Mouse (Mus musculus): ENCODE data around the gene Olfr1357. TPM values are rescaled to one million over a fixed set of nuclear protein-coding genes. Genes with fewer than 3 reads are reported as not detected.

Gene Olfr1357
- total and polyA plus RNA-seq, 3 experiments: not detected

DNA sequence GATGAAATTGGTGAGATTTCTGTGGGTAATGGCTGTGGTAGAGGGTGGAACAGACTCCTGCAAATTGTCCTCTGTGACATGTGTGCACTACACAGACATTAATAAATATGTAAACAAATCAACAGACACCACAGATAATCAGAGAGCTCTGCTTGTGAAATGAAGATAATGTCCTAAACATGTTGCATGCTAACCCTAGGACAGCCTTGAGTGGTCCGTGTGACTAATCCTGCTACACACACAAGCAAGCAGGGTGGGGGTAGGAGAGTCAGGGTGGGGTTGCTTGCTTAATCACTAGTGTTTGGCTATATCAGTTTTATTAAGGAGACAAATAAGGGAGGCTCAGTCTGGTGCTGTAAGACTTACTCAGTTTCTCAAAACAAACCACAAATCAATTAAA, 43.3 kb upstream of the Olfr1357 start:
- Histone ChIP-seq H3K79me2 (ENCODE audit: control insufficient read depth, insufficient read depth, low read length, poor library complexity) (no peaks in the 10 kb centered on the region), H3K27ac (ENCODE audit: control insufficient read depth, low read depth, low read length) (no peak overlapping the region), H3K4me1 (ENCODE audit: control insufficient read depth in 1 of 2, insufficient read depth in 2 of 2, low read length in 2 of 2) (no peaks in the 10 kb centered on the region), H3K36me3 (ENCODE audit: control insufficient read depth in 1 of 2, insufficient read depth in 2 of 2, low read length in 2 of 2) (no peaks in the 10 kb centered on the region), H3K4me3 (ENCODE audit: control insufficient read depth in 1 of 2, insufficient read depth in 1 of 2, low read depth in 2 of 2, low read length in 2 of 2) (no peak overlapping the region), H3K27me3 (ENCODE audit: control insufficient read depth in 1 of 2, insufficient read depth in 2 of 2, low read length in 2 of 2) (no peaks in the 10 kb centered on the region), H3K9ac (ENCODE audit: control insufficient read depth, low read depth, low read length, poor library complexity, severe bottlenecking) (no peak overlapping the region), H3K9me3 (replicated peaks; ENCODE audit: insufficient read depth, low read length) (no peaks in the 10 kb centered on the region)
- no peak for DNase-seq (ENCODE audit: low read depth, low spot score)
- TF ChIP-seq EP300 (IDR thresholded peaks at IDR 0.05; ENCODE audit: low read depth in 1 of 2, low read length in 2 of 2): no peak
- no peak for TF ChIP-seq TBP (IDR thresholded peaks at IDR 0.05; ENCODE audit: low read depth, low read length)
- TF ChIP-seq SMC3 (IDR thresholded peaks at IDR 0.05; ENCODE audit: low read depth, low read length): no peak
- no peak for TF ChIP-seq ZKSCAN1 (IDR thresholded peaks at IDR 0.05; ENCODE audit: low read depth, low read length)
- no peak for TF ChIP-seq GABPA (IDR thresholded peaks at IDR 0.05; ENCODE audit: low read depth, low read length)
- no peak for TF ChIP-seq MYB (IDR thresholded peaks at IDR 0.05; ENCODE audit: low read depth, low read length)
- no peak for TF ChIP-seq MAFK (IDR thresholded peaks at IDR 0.05; ENCODE audit: borderline replicate concordance, low read depth, low read length)

GRCm38 (mm10) chr10:78632311-78632710, 14.4 kb upstream of the Olfr1357 start:
- H3K4me1 ChIP-seq (ENCODE audit: control insufficient read depth in 1 of 2, insufficient read depth in 2 of 2, low read length in 2 of 2): no peaks in the 10 kb centered on the region
- no peak overlapping the region for H3K4me3 ChIP-seq (ENCODE audit: control insufficient read depth in 1 of 2, insufficient read depth in 1 of 2, low read depth in 2 of 2, low read length in 2 of 2)
- H3K27ac ChIP-seq (ENCODE audit: control insufficient read depth, low read depth, low read length): no peak overlapping the region
- no peaks in the 10 kb centered on the region for H3K9me3 ChIP-seq (replicated peaks; ENCODE audit: insufficient read depth, low read length)
- peaks cover 0 to 2% of the 10 kb centered on the region in 2 experiments; a peak in 2 of 4 replicates for H3K27me3 ChIP-seq (ENCODE audit: control insufficient read depth in 1 of 2, insufficient read depth in 2 of 2, low read length in 2 of 2)
- no peak overlapping the region for H3K9ac ChIP-seq (ENCODE audit: control insufficient read depth, low read depth, low read length, poor library complexity, severe bottlenecking)
- no peak for TF ChIP-seq MEF2A (IDR thresholded peaks at IDR 0.05; ENCODE audit: extremely low read depth, insufficient replicate concordance, low read depth, low read length, poor library complexity, severe bottlenecking)
- no peak for TF ChIP-seq TBP (IDR thresholded peaks at IDR 0.05; ENCODE audit: low read depth, low read length)
- TF ChIP-seq MAX (IDR thresholded peaks at IDR 0.05; ENCODE audit: low read length): no peak
- TF ChIP-seq ZC3H11A (IDR thresholded peaks at IDR 0.05; ENCODE audit: low read depth, low read length): peak; percentile 20; the same call in 1 of the 2 replicates
- TF ChIP-seq TAL1 (IDR thresholded peaks at IDR 0.05; ENCODE audit: low read length): no peak
- no peak for TF ChIP-seq POLR2AphosphoS5 (IDR thresholded peaks at IDR 0.05; ENCODE audit: borderline replicate concordance, low read depth, low read length)
- TF ChIP-seq USF2 (IDR thresholded peaks at IDR 0.05; ENCODE audit: borderline replicate concordance in 1 of 2, insufficient read depth in 1 of 2, low read depth in 1 of 2, low read length in 2 of 2): no peak
- TF ChIP-seq TCF12 (IDR thresholded peaks at IDR 0.05; ENCODE audit: low read depth, low read length): no peak
- no peak for TF ChIP-seq BHLHE40 (IDR thresholded peaks at IDR 0.05; ENCODE audit: borderline replicate concordance, low read depth, low read length)
- no peak for TF ChIP-seq MAFK (IDR thresholded peaks at IDR 0.05; ENCODE audit: borderline replicate concordance, low read depth, low read length)
- TF ChIP-seq SIN3A (IDR thresholded peaks at IDR 0.05; ENCODE audit: low read length): no peak
- peak; percentile 47 for TF ChIP-seq RAD21 (IDR thresholded peaks at IDR 0.05; ENCODE audit: low read depth, low read length)
- no peak for TF ChIP-seq ZMIZ1 (IDR thresholded peaks at IDR 0.05; ENCODE audit: low read depth, low read length)
- no peak for TF ChIP-seq MYC (IDR thresholded peaks at IDR 0.05; ENCODE audit: low read depth, low read length)
- TF ChIP-seq E2F4 (IDR thresholded peaks at IDR 0.05; ENCODE audit: borderline replicate concordance, low read depth, low read length): no peak
- peak; percentile 24 to 56 (median 52) for TF ChIP-seq CTCF (IDR thresholded peaks at IDR 0.05 in 2 of 3, conservative IDR thresholded peaks at IDR 0.05 in 1 of 3; ENCODE audit: control insufficient read depth in 1 of 3, insufficient read depth in 1 of 3, low read depth in 2 of 3, low read length in 3 of 3, poor library complexity in 1 of 3, severe bottlenecking in 1 of 3)
- TF ChIP-seq SMC3 (IDR thresholded peaks at IDR 0.05; ENCODE audit: low read depth, low read length): peak; percentile 40
- no peak for TF ChIP-seq ELF1 (IDR thresholded peaks at IDR 0.05; ENCODE audit: low read depth, low read length)
- no peak for TF ChIP-seq GATA1 (IDR thresholded peaks at IDR 0.05; ENCODE audit: low read depth, low read length)
- TF ChIP-seq RCOR1 (IDR thresholded peaks at IDR 0.05; ENCODE audit: low read depth, low read length): no peak
- H3K79me2 ChIP-seq (ENCODE audit: control insufficient read depth, insufficient read depth, low read length, poor library complexity): no peaks in the 10 kb centered on the region
- DNase-seq (ENCODE audit: low read depth, low spot score): peak; percentile 32
- no peaks in the 10 kb centered on the region for H3K36me3 ChIP-seq (ENCODE audit: control insufficient read depth in 1 of 2, insufficient read depth in 2 of 2, low read length in 2 of 2)

Measured in MEL (cell line).